Mouse (Mus musculus): ENCODE measurements around the gene Igf1r.

DNA sequence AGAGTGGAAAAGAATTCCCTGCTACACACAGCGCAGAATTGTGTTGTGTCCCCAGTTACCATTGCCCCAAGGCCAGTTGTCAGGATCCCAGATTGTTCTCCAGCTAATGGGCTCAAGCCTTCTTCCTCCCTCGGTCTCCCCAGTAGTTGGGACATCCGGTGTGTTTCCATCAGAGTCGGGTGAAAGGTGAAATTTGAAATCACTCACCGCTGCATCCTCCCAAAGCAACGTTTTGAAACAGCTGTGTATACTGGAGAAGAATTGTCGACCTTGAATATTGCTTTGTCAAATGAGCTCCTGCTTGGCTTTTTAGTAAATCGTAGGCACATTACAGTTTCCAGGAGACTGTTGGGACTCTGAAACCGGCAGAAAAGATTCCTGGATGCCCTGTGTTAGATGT is 322.3 kb downstream of the Igf1r start:
- TF ChIP-seq CTCF (IDR thresholded peaks at IDR 0.05) (no peak), POLR2A (IDR thresholded peaks at IDR 0.05; ENCODE audit: insufficient read depth, low read depth, low read length) (no peak)
